Mouse (Mus musculus) forebrain, embryonic 13.5 days (tissue): Measurements from ENCODE around the gene Mpv17l2. TPM values are rescaled to one million over a fixed set of nuclear protein-coding genes. Genes with fewer than 3 reads are reported as not detected.

Source experiments
- ATAC-seq: fragments of 200-750 bp; cut with Nextera tagmentation; 2 replicates; pipeline ENCODE4 v1.8.0; 2017
- H3K27ac ChIP-seq: fragments of 300-500 bp; sonication (generic); 2 replicates; pipeline ENCODE4 v1.5.1; 2015; ENCODE audit warnings: inconsistent platforms, mild to moderate bottlenecking, moderate library complexity
- H3K27me3 ChIP-seq: fragments of 300-500 bp; sonication (generic); 2 replicates; pipeline ENCODE4 v1.6.1; 2015; ENCODE audit warnings: mild to moderate bottlenecking, inconsistent platforms
- H3K36me3 ChIP-seq: fragments of 300-500 bp; sonication (generic); 2 replicates; pipeline ENCODE4 v1.6.1; 2015; ENCODE audit warnings: mild to moderate bottlenecking, inconsistent platforms; ENCODE audit not compliant: poor library complexity, severe bottlenecking
- H3K4me1 ChIP-seq: fragments of 300-500 bp; sonication (generic); 2 replicates; pipeline ENCODE4 v1.6.1; 2015; ENCODE audit warnings: inconsistent platforms
- H3K4me2 ChIP-seq: fragments of 300-500 bp; sonication (generic); 2 replicates; pipeline ENCODE4 v1.6.1; 2015; ENCODE audit warnings: inconsistent platforms, mild to moderate bottlenecking, moderate library complexity
- H3K4me3 ChIP-seq: fragments of 300-500 bp; sonication (generic); 2 replicates; pipeline ENCODE4 v1.5.1; 2015; ENCODE audit warnings: mild to moderate bottlenecking, inconsistent platforms
- H3K9ac ChIP-seq: fragments of 300-500 bp; sonication (generic); 2 replicates; pipeline ENCODE4 v1.6.1; 2015; ENCODE audit warnings: mild to moderate bottlenecking, inconsistent platforms
- H3K9me3 ChIP-seq: fragments of 300-500 bp; sonication (generic); replicated peaks from 2 replicates; pipeline ENCODE4 v1.6.1; 2016; ENCODE audit warnings: inconsistent platforms
- WGBS: fragments of 180-500 bp; shearing (Covaris S2); methylation state at CpG from one replicate; pipeline ENCODE4 v1.1.7; 2015; 5-methylcytosine and 5-hydroxymethylcytosine counted together
- polyA plus RNA-seq: library from polyadenylated mRNA; unstranded; fragments of >200 nt; fragmentation: Nextera tagmentation; extraction: Ambion mirVana; gene quantifications from 2 replicates; pipeline ENCODE4 v1.2.1, GENCODE M21; 2015

Gene Mpv17l2
- polyA plus RNA-seq, 1 experiment from 2014 or later = 48.0 TPM

DNA sequence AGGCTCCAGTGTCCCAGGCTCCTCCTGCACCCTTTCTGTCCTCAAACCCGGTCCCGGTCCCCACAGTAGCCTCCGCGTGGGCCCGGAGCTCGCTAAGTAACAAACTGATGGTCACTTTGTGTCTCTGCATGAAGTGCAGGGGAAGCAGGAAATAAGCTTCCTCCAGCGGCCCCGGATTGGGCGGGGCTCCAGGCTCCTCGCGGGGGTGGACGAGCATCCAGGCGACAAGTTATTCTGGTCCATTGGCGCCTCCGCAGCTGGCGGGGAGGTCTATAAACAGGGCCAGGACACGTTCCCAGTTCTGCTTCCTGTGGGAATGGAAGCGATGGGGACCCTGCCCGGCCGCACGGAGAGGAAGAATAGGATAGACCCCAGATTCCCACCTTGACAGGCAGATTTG, 7.6 kb downstream of the Mpv17l2 start:
- Histone ChIP-seq H3K4me2 (no peak overlapping the region), H3K27ac (no peak overlapping the region)

GRCm38 (mm10) chr8:70752000-70752764, 8.6 kb downstream of the Mpv17l2 start:
- no peaks in the 10 kb centered on the region for H3K9me3 ChIP-seq
- WGBS = 45% methylated on average over 11 of the region's 11 CpGs
- no peak overlapping the region for H3K27ac ChIP-seq
- no peak overlapping the region for H3K9ac ChIP-seq
- peaks cover 23% of the 10 kb centered on the region for H3K4me1 ChIP-seq
- H3K4me2 ChIP-seq = no peak overlapping the region
- H3K36me3 ChIP-seq = peaks cover 12% of the 10 kb centered on the region
- H3K27me3 ChIP-seq = peaks cover 19% of the 10 kb centered on the region
- no peak for ATAC-seq
- H3K4me3 ChIP-seq = no peak overlapping the region

More for the DNA sequence above, 7.6 kb downstream of the Mpv17l2 start:
- Histone ChIP-seq H3K4me1 (peaks cover 31% of the 10 kb centered on the region), H3K36me3 (peaks cover 21% of the 10 kb centered on the region), H3K9me3 (no peaks in the 10 kb centered on the region), H3K9ac (no peak overlapping the region), H3K27me3 (peaks cover 9% of the 10 kb centered on the region; the same call in 1 of the 2 replicates), H3K4me3 (no peak overlapping the region)
- 43% methylated on average over 21 of the region's 21 CpGs for WGBS
- no peak for ATAC-seq

GRCm38 (mm10) chr8:70750128-70750680, 10.5 kb downstream of the Mpv17l2 start:
- peaks cover 39% of the 10 kb centered on the region for H3K27me3 ChIP-seq

GRCm38 (mm10) chr8:70749097-70749674, 11.6 kb downstream of the Mpv17l2 start:
- no peaks in the 10 kb centered on the region for H3K36me3 ChIP-seq
- H3K9me3 ChIP-seq = no peaks in the 10 kb centered on the region
- 82% methylated on average over 19 of the region's 19 CpGs for WGBS
- H3K4me2 ChIP-seq = no peak overlapping the region
- H3K27me3 ChIP-seq = peaks cover 49% of the 10 kb centered on the region
- H3K4me3 ChIP-seq = no peak overlapping the region
- peaks cover 3% of the 10 kb centered on the region for H3K4me1 ChIP-seq
- ATAC-seq = no peak
- H3K9ac ChIP-seq = no peak overlapping the region
- H3K27ac ChIP-seq = no peak overlapping the region

More at GRCm38 (mm10) chr8:70750128-70750680, 10.5 kb downstream of the Mpv17l2 start:
- no peak overlapping the region for H3K4me3 ChIP-seq
- 89% methylated on average over 13 of the region's 13 CpGs for WGBS
- H3K36me3 ChIP-seq = no peaks in the 10 kb centered on the region
- ATAC-seq = no peak
- H3K4me1 ChIP-seq = peaks cover 4% of the 10 kb centered on the region
- no peak overlapping the region for H3K4me2 ChIP-seq
- no peaks in the 10 kb centered on the region for H3K9me3 ChIP-seq
- H3K27ac ChIP-seq = no peak overlapping the region
- no peak overlapping the region for H3K9ac ChIP-seq

- H3K27me3 ChIP-seq = peaks cover 56% of the 10 kb centered on the region
- H3K9ac ChIP-seq = no peak overlapping the region
- ATAC-seq = no peak
These were observed 12.3 kb downstream of the Mpv17l2 start for GRCm38 (mm10) chr8:70748246-70749096.

GRCm38 (mm10) chr8:70747211-70747890, 13.4 kb downstream of the Mpv17l2 start:
- 87% methylated on average over 18 of the region's 18 CpGs for WGBS
- Histone ChIP-seq H3K36me3 (no peaks in the 10 kb centered on the region), H3K27me3 (peaks cover 67% of the 10 kb centered on the region)

More at GRCm38 (mm10) chr8:70748246-70749096, 12.3 kb downstream of the Mpv17l2 start:
- peaks cover 10% of the 10 kb centered on the region for H3K4me1 ChIP-seq
- H3K27ac ChIP-seq = no peak overlapping the region
- no peaks in the 10 kb centered on the region for H3K9me3 ChIP-seq
- 90% methylated on average over 23 of the region's 23 CpGs for WGBS
- H3K36me3 ChIP-seq = no peaks in the 10 kb centered on the region
- H3K4me2 ChIP-seq = no peak overlapping the region
- H3K4me3 ChIP-seq = no peak overlapping the region

DNA sequence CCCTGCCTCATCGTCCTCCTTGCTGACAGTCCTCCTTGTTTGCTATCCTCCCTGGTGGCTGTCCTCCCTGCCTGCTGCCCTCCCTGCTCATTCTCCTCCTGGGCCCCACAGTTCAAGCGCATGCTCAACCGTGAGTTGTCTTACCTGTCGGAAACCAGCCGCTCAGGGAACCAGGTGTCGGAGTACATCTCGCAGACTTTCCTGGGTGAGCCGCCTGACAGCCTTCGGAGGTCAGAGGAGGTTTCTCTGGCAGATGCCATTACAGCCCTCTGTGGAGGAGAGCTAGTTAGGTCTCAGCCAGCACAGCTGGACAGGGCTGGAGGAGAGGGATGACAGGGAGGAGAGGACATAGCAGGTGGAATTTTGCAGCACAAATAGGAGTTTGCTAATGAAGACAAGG, 14.1 kb downstream of the Mpv17l2 start:
- H3K4me1 ChIP-seq = peaks cover 16% of the 10 kb centered on the region
- peaks cover 74% of the 10 kb centered on the region for H3K27me3 ChIP-seq
- 0 out of 2 replicates have a peak overlapping the region, but pooled peaks have one; percentile 21 for H3K9ac ChIP-seq
- 75% methylated on average over 9 of the region's 9 CpGs for WGBS
- no peak overlapping the region for H3K27ac ChIP-seq
- no peaks in the 10 kb centered on the region for H3K9me3 ChIP-seq
- ATAC-seq = no peak
- no peaks in the 10 kb centered on the region for H3K36me3 ChIP-seq
- H3K4me3 ChIP-seq = no peak overlapping the region
- no peak overlapping the region for H3K4me2 ChIP-seq

More at GRCm38 (mm10) chr8:70747211-70747890, 13.4 kb downstream of the Mpv17l2 start:
- Histone ChIP-seq H3K9me3 (no peaks in the 10 kb centered on the region), H3K4me3 (no peak overlapping the region), H3K9ac (0 out of 2 replicates have a peak overlapping the region, but pooled peaks have one; percentile 21), H3K27ac (no peak overlapping the region), H3K4me1 (peaks cover 16% of the 10 kb centered on the region), H3K4me2 (no peak overlapping the region)
- no peak for ATAC-seq

- WGBS = 59% methylated on average over 19 of the region's 19 CpGs
- no peak for ATAC-seq
- peaks cover 83% of the 10 kb centered on the region for H3K27me3 ChIP-seq
- no peaks in the 10 kb centered on the region for H3K9me3 ChIP-seq
- no peaks in the 10 kb centered on the region for H3K36me3 ChIP-seq
- no peak overlapping the region for H3K4me3 ChIP-seq
- H3K9ac ChIP-seq = no peak overlapping the region
- peaks cover 16% of the 10 kb centered on the region for H3K4me1 ChIP-seq
- no peak overlapping the region for H3K27ac ChIP-seq
- no peak overlapping the region for H3K4me2 ChIP-seq
These were observed 15.0 kb downstream of the Mpv17l2 start for GRCm38 (mm10) chr8:70745691-70746220.

- no peaks in the 10 kb centered on the region for H3K36me3 ChIP-seq
- H3K9me3 ChIP-seq = no peaks in the 10 kb centered on the region
- no peak overlapping the region for H3K9ac ChIP-seq
- no peak for ATAC-seq
- H3K27me3 ChIP-seq = peaks cover 88% of the 10 kb centered on the region
- WGBS = 62% methylated on average over 11 of the region's 11 CpGs
- H3K27ac ChIP-seq = no peak overlapping the region
- no peak overlapping the region; the same call in 1 of the 2 replicates for H3K4me2 ChIP-seq
- H3K4me3 ChIP-seq = no peak overlapping the region
- peaks cover 16% of the 10 kb centered on the region for H3K4me1 ChIP-seq
These were observed 15.9 kb downstream of the Mpv17l2 start for GRCm38 (mm10) chr8:70744806-70745205.

DNA sequence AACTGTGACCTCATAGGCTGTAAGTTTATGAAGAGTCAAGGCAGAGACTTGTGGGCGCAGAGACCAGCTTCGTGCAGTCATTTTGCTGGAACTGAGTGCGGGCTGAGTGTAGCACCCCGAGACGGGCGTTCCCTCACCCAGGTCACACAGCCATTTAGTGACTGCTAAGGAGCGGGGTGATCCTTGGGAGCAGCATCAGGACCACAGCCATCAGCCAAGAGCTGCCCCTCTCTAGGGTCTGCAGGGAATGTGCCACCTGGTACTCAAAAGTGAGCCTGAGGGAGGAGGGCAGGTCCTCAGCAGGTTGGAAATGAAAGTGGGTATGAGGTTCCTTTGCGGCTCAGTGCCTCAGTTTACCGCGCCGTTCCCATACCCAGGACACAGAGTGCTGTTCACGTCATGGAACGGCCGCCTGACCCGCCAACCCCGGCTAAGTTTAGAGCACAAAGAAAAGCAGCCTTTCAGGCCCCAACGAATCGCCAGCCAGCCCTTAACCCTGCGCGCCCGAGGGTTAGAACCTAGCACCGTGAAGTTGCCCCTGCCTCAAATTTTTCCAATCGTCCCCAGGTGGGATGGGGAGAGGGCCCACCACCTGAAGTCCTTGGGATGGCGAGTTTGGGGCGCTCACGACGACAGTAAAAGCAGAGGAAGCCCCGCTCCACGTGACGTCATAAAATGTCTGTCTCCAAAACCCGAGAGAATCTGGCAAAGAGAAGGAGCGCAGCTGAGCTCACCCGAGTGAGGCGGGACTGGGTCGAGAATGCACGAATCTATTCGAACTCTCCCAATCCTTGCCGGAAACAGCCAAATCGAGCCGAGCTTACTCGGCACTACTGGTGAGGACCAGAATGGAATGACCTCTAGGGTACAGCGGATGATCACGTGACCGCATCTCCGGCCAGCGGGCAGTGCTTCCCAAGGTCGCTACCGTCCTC, 16.8 kb downstream of the Mpv17l2 start:
- WGBS = 5% methylated on average over 48 of the region's 48 CpGs
- H3K27me3 ChIP-seq = peaks cover 85% of the 10 kb centered on the region
- H3K9me3 ChIP-seq = no peaks in the 10 kb centered on the region
- no peaks in the 10 kb centered on the region for H3K36me3 ChIP-seq
- peak; percentile 46; the same call in 1 of the 2 replicates for ATAC-seq
- no peak overlapping the region for H3K27ac ChIP-seq
- H3K4me2 ChIP-seq = peak overlapping the region; percentile 57
- H3K4me1 ChIP-seq = peaks cover 16% of the 10 kb centered on the region
- peak overlapping the region; percentile 51 for H3K9ac ChIP-seq
- H3K4me3 ChIP-seq = peak overlapping the region; percentile 31
